Mouse (Mus musculus) liver, embryonic 18 days (tissue): ENCODE measurements around the gene Rab28. TPM values are rescaled to one million over a fixed set of nuclear protein-coding genes. Genes with fewer than 3 reads are reported as not detected.

Source experiments
- polyA plus RNA-seq: library from polyadenylated mRNA; depleted of rRNA; stranded (reverse); fragments of >200 nt; gene quantifications from 2 replicates; pipeline ENCODE4 v1.2.3, GENCODE M21; 2012; rRNA removed

The Rab28 gene
- polyA plus RNA-seq = 11.9 and 12.3 TPM in 2 replicates

GRCm38 (mm10) chr5:41708051-41708630 is at the start of gene Rab28:
TSS of gene Rab28 (minus strand) at chr5:41708157.

Other genes with a start within 250 kb of the Rab28 start
- gene Nkx3-2, start 56.3 kb upstream of the Rab28 start, polyA plus RNA-seq = 0.01 TPM in 2 replicates
- 2.8 and 3.4 TPM in 2 replicates for gene Bod1l, start 136.2 kb upstream of the Rab28 start, polyA plus RNA-seq